Mouse (Mus musculus): ENCODE data around the gene Atl3.

The Atl3 gene

GRCm38 (mm10) chr19:7561456-7561855 is 67.6 kb downstream of the Atl3 start:
- DNase-seq (ENCODE audit: low spot score): no peak

- DNase-seq (ENCODE audit: low spot score): no peak
Measured at GRCm38 (mm10) chr19:7562601-7563129, 68.8 kb downstream of the Atl3 start.

- DNase-seq (ENCODE audit: low spot score): no peak
Measured at GRCm38 (mm10) chr19:7563676-7564075, 69.8 kb downstream of the Atl3 start.

- no peak for DNase-seq (ENCODE audit: low spot score)
Measured at GRCm38 (mm10) chr19:7564457-7564856, 70.6 kb downstream of the Atl3 start.

DNA sequence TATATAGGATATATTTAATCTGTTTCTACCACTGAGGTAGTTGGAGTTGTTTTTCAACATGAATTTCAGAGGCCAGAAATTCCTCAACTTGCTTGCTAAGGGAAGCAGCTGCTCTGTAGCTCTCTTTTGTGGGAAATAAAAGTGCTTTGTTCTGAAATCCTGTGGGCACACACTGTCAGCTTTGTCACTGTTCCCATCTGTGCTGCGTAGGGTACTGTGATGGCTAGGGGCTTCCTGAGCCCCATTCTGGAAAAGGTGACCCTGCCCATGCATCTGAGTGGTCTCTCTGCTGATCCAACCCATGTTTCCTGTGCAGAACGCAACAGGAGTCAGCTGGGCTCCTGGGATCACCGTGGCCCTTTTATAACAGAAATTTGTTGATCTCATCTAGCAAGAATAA is 73.0 kb downstream of the Atl3 start:
- DNase-seq (ENCODE audit: low spot score): no peak

DNA sequence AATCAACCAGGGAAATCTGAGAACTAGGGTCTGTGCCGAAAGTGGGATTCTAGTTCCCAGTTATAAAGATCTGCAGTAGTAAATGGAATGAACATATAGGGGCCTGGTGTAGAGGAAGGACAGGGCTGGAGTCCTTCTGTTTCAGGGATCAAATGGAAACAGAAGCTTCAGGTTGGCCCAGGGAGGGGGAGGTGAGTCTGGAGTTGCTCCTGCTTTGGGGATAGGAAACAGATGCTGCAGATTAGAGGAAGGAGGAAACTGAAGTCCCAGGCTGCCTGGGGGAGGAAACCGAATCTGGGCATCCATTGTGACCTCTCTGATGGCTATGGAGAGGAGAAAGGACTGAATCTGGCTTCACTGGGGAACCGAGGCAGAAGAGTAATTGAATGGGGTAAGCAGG is 74.5 kb downstream of the Atl3 start:
- no peak for DNase-seq (ENCODE audit: low spot score)

- no peak for DNase-seq (ENCODE audit: low spot score)
Measured at GRCm38 (mm10) chr19:7569650-7570049, 75.8 kb downstream of the Atl3 start.

DNA sequence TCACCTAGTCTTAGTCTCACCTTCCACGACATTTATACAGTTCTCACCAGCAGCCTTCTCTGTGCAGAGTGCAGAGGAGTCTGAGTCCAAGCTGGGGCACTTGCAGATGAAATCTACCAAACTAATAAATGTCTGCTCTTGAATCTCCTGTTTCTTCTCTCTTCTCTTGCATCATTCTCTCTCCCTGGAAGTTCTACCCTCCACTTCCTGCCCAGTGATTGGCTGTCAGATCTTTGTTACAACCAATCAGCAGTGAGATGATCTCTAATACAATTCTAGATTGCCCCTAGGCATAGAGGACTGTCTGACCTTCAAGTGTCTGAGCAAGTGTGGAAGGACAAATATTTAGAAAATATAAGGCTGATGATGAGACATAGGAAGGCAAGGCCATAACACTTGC is 82.3 kb downstream of the Atl3 start:
- DNase-seq (ENCODE audit: low spot score): no peak

GRCm38 (mm10) chr19:7577710-7578109 is 83.9 kb downstream of the Atl3 start:
- no peak for DNase-seq (ENCODE audit: low spot score)

- DNase-seq (ENCODE audit: low spot score): no peak
Measured at GRCm38 (mm10) chr19:7581042-7581441, 87.2 kb downstream of the Atl3 start.

- DNase-seq (ENCODE audit: low spot score): no peak
Measured at GRCm38 (mm10) chr19:7583101-7583500, 89.3 kb downstream of the Atl3 start.

DNA sequence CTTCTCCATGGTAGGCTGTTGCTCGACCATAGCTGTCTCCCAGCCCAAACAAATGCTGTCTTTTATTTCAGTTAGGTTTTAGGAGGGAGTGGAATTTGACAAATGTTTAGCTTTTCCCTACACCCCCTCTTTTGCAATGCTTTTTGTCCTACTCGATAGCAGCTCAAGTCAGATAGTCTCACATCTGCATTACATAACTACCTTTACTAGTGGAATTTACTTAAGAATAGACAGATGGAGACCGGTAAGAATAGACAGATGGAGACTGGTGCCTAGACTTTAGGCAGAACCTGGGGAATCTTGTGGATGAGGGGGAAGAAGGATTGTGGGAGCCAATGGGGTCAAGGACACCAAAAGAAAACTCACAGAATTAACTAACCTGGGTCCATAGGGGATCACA is 89.8 kb downstream of the Atl3 start:
- no peak for DNase-seq (ENCODE audit: low spot score)

DNA sequence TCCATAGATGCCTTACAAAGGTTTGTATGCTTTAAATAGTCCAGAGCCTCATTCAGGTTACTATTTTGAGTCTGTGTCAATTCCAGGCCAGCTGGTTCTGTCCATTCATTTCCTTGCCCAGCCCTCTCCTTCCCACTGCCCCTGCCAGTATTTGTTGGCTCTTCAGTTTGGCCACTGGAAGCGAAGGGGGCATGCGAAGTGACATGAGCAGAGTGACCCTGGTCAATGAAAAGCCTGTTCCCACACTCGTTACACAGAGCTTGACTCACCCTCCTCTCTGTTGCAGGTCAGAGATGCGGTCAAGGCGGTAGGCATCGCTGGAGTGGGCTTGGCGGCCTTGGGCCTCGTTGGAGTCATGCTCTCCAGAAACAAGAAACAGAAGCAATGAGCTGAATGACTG is 91.4 kb downstream of the Atl3 start:
- DNase-seq (ENCODE audit: low spot score): no peak

GRCm38 (mm10) chr19:7585764-7586163 is 91.9 kb downstream of the Atl3 start:
- DNase-seq (ENCODE audit: low spot score): no peak
